ENCODE assay signal across 10 mouse cellular contexts in genomic region chr2:160739647-160740356, GRCm38 (mm10). TPM values are rescaled to one million over a fixed set of nuclear protein-coding genes. Genes with fewer than 3 reads are reported as not detected.
A peak's percentile ranks its signal among the peaks of the same experiment; 100 is the strongest.
DNase-seq lines count a peak whose midpoint lies in the region; ATAC-seq and TF ChIP-seq lines count a peak whose summit lies in the region.
"Had no signal": no experiment of that assay in that cellular context is flagged by ENCODE, and none has a peak within 500 bp of the region (broad histone marks: within the 10 kb centered on the region; RNA-seq: fewer than 3 reads in every experiment).

No protein-coding gene starts in this region.

- no peak overlapping the region for H3K4me3 ChIP-seq in liver, adult 2 months (ENCODE audit: insufficient read depth, low read depth, low read length)
- H3K4me3 ChIP-seq in liver, embryonic 12.5 days = no peak overlapping the region
- H3K4me3 ChIP-seq in hindbrain, embryonic 14.5 days (replicated peaks; ENCODE audit: low read length) = no peak overlapping the region
- H3K4me3 ChIP-seq in liver, embryonic 15.5 days (replicated peaks) = no peak overlapping the region
- H3K4me3 ChIP-seq: stomach, embryonic 15.5 days had no signal

- no peak overlapping the region for H3K4me2 ChIP-seq in liver, embryonic 12.5 days
- H3K4me2 ChIP-seq in hindbrain, embryonic 14.5 days (replicated peaks) = no peak overlapping the region
- H3K4me2 ChIP-seq in liver, embryonic 15.5 days = no peak overlapping the region; the same call in 1 of the 2 replicates
- H3K4me2 ChIP-seq: stomach, embryonic 15.5 days had no signal

- no peaks in the 10 kb centered on the region for H3K36me3 ChIP-seq in liver, adult 2 months (ENCODE audit: control insufficient read depth, insufficient read depth, low read length)
- no peaks in the 10 kb centered on the region for H3K36me3 ChIP-seq in liver, embryonic 12.5 days
- peaks cover 29% of the 10 kb centered on the region for H3K36me3 ChIP-seq in hindbrain, embryonic 14.5 days (replicated peaks; ENCODE audit: control insufficient read depth, insufficient read depth)
- H3K36me3 ChIP-seq in liver, embryonic 15.5 days (replicated peaks) = no peaks in the 10 kb centered on the region

- peak; percentile 30 for DNase-seq in CD4-positive, CD25-positive, alpha-beta regulatory T cell, adult 2 months (ENCODE audit: low read depth, low spot score)
- peak; percentile 85 for DNase-seq in liver, adult 2 months (ENCODE audit: extremely low read depth, low read depth, low spot score)
- no peak for DNase-seq in hindbrain, embryonic 14.5 days (ENCODE audit: low spot score)
- DNase-seq in embryo, embryonic 10.5 days (ENCODE audit: low spot score) = no peak
- DNase-seq in left cerebral cortex, adult 18-20 months (ENCODE audit: low spot score in 2 of 2) = no peak
- DNase-seq: gastrocnemius, postnatal 25 days had no signal

- H3K9ac ChIP-seq in liver, adult 2 months (ENCODE audit: low read depth, low read length) = peak overlapping the region; percentile 56
- H3K9ac ChIP-seq in liver, embryonic 12.5 days = no peak overlapping the region
- no peak overlapping the region for H3K9ac ChIP-seq in hindbrain, embryonic 14.5 days
- H3K9ac ChIP-seq in liver, embryonic 15.5 days = no peak overlapping the region
- H3K9ac ChIP-seq: stomach, embryonic 15.5 days had no signal

- WGBS in liver, adult 2 months = 14% methylated on average over 2 of the region's 2 CpGs
- 29% methylated on average over 2 of the region's 2 CpGs for WGBS in liver, embryonic 12.5 days (ENCODE audit: insufficient replicate concordance)
- WGBS in hindbrain, embryonic 14.5 days = 60% methylated on average over 2 of the region's 2 CpGs
- WGBS in liver, embryonic 15.5 days (ENCODE audit: insufficient replicate concordance) = 42% methylated on average over 2 of the region's 2 CpGs

- no peaks in the 10 kb centered on the region for H3K9me3 ChIP-seq in liver, embryonic 12.5 days (replicated peaks)
- no peaks in the 10 kb centered on the region for H3K9me3 ChIP-seq in hindbrain, embryonic 14.5 days (ENCODE audit: control insufficient read depth, low read length)
- no peaks in the 10 kb centered on the region for H3K9me3 ChIP-seq in liver, embryonic 15.5 days (replicated peaks)
- H3K9me3 ChIP-seq: stomach, embryonic 15.5 days had no signal

- no peaks in the 10 kb centered on the region for H3K27me3 ChIP-seq in liver, adult 2 months (ENCODE audit: control insufficient read depth, insufficient read depth, low read length)
- H3K27me3 ChIP-seq in liver, embryonic 12.5 days (replicated peaks) = no peaks in the 10 kb centered on the region
- no peaks in the 10 kb centered on the region for H3K27me3 ChIP-seq in hindbrain, embryonic 14.5 days (ENCODE audit: control insufficient read depth, insufficient read depth, low read length)
- H3K27me3 ChIP-seq in liver, embryonic 15.5 days = no peaks in the 10 kb centered on the region; the same call in 1 of the 2 replicates
- H3K27me3 ChIP-seq: stomach, embryonic 15.5 days had no signal

- peaks cover 49% of the 10 kb centered on the region for H3K79me2 ChIP-seq in liver, adult 2 months (ENCODE audit: control insufficient read depth, insufficient read depth, low read length)

- peak overlapping the region; percentile 89 for H3K27ac ChIP-seq in liver, adult 2 months (replicated peaks; ENCODE audit: insufficient read depth, low read depth, low read length)
- no peak overlapping the region for H3K27ac ChIP-seq in liver, embryonic 12.5 days
- H3K27ac ChIP-seq in hindbrain, embryonic 14.5 days = peak overlapping the region; percentile 58; the same call in 1 of the 2 replicates
- peak overlapping the region; percentile 41; the same call in 1 of the 2 replicates for H3K27ac ChIP-seq in liver, embryonic 15.5 days (replicated peaks)
- H3K27ac ChIP-seq: stomach, embryonic 15.5 days had no signal

- H3K4me1 ChIP-seq in liver, adult 2 months (ENCODE audit: control insufficient read depth, insufficient read depth, low read length) = peaks cover 56% of the 10 kb centered on the region
- peaks cover 60% of the 10 kb centered on the region for H3K4me1 ChIP-seq in liver, embryonic 12.5 days
- H3K4me1 ChIP-seq in hindbrain, embryonic 14.5 days (replicated peaks; ENCODE audit: control insufficient read depth, insufficient read depth, low read length) = peaks cover 32% of the 10 kb centered on the region
- H3K4me1 ChIP-seq in liver, embryonic 15.5 days (replicated peaks) = peaks cover 23% of the 10 kb centered on the region

- no peak for TF ChIP-seq POLR2A in liver, adult 2 months (IDR thresholded peaks at IDR 0.05; ENCODE audit: extremely low read depth, insufficient read depth, low read length)

- no peak for TF ChIP-seq CTCF in liver, adult 2 months (IDR thresholded peaks at IDR 0.05; ENCODE audit: low read depth, low read length)

- no peak for ATAC-seq in CD4-positive, CD25-positive, alpha-beta regulatory T cell, adult 4 months
- no peak for ATAC-seq in liver, embryonic 12.5 days
- ATAC-seq in hindbrain, embryonic 14.5 days (ENCODE audit: low FRiP score) = no peak
- no peak for ATAC-seq in liver, embryonic 15.5 days (ENCODE audit: insufficient read depth)

RNA-seq across cellular contexts. Expression of gene Plcg1, which starts 8.7 kb away (rescaled TPM):
- polyA plus RNA-seq in CD4-positive, CD25-positive, alpha-beta regulatory T cell, adult 4 months (2017; shearing (Covaris generic)) = 10 to 100 TPM; 56.4 to 66.8 TPM
- 37.3 and 40.9 TPM in 2 replicates for total RNA-seq in liver, adult 2 months (2014; rRNA removed)
- polyA plus RNA-seq in liver, adult 2 months (2012; rRNA removed) = 24.9 and 30.0 TPM in 2 replicates
- 11.7 and 16.0 TPM in 2 replicates for polyA plus RNA-seq in liver, embryonic 12.5 days (2016; fragmentation: Nextera tagmentation; extraction: Ambion mirVana)
- polyA plus RNA-seq in hindbrain, embryonic 14.5 days (2014; fragmentation: Nextera tagmentation; extraction: Ambion mirVana) = 56.3 and 62.8 TPM in 2 replicates
- 4.5 and 5.2 TPM in 2 replicates for polyA plus RNA-seq in liver, embryonic 15.5 days (2015; fragmentation: Nextera tagmentation; extraction: Ambion mirVana)
- 100 to 1,000 TPM; 109 to 113 TPM for total RNA-seq in left cerebral cortex, adult 18-20 months (2021)

Comparison
In these comparisons a context has a peak if more than half of its experiments do, and no peak if none do; other contexts are left out.
1. DNase-seq: peak in CD4-positive, CD25-positive, alpha-beta regulatory T cell, adult 2 months (single experiment) and liver, adult 2 months (single experiment); none in hindbrain, embryonic 14.5 days (single experiment), embryo, embryonic 10.5 days (single experiment) and left cerebral cortex, adult 18-20 months (0 of 2).